Mouse (Mus musculus) midbrain, embryonic 13.5 days (tissue): ENCODE results near the gene Fxyd3. TPM values are rescaled to one million over a fixed set of nuclear protein-coding genes. Genes with fewer than 3 reads are reported as not detected.

Source experiments
- ATAC-seq: fragments of 200-750 bp; cut with Nextera tagmentation; 2 replicates; pipeline ENCODE4 v1.8.0; 2017; ENCODE audit warnings: mild to moderate bottlenecking, moderate TSS enrichment, moderate library complexity
- H3K27ac ChIP-seq: fragments of 300-500 bp; sonication (generic); 2 replicates; pipeline ENCODE4 v1.5.1; 2015; ENCODE audit warnings: inconsistent platforms, mild to moderate bottlenecking, moderate library complexity
- H3K27me3 ChIP-seq: fragments of 300-500 bp; sonication (generic); 2 replicates; pipeline ENCODE4 v1.6.1; 2015; ENCODE audit warnings: mild to moderate bottlenecking, inconsistent platforms
- H3K36me3 ChIP-seq: fragments of 300-500 bp; sonication (generic); 2 replicates; pipeline ENCODE4 v1.6.1; 2015; ENCODE audit warnings: mild to moderate bottlenecking, inconsistent platforms
- H3K4me1 ChIP-seq: fragments of 300-500 bp; sonication (generic); replicated peaks from 2 replicates; pipeline ENCODE4 v1.6.1; 2015; ENCODE audit warnings: inconsistent platforms
- H3K4me2 ChIP-seq: fragments of 300-500 bp; sonication (generic); replicated peaks from 2 replicates; pipeline ENCODE4 v1.6.1; 2015; ENCODE audit warnings: moderate library complexity, mild to moderate bottlenecking, inconsistent platforms
- H3K4me3 ChIP-seq: fragments of 300-500 bp; sonication (generic); replicated peaks from 2 replicates; pipeline ENCODE4 v1.5.1; 2015; ENCODE audit warnings: mild to moderate bottlenecking, inconsistent platforms
- H3K9ac ChIP-seq: fragments of 300-500 bp; sonication (generic); replicated peaks from 2 replicates; pipeline ENCODE4 v1.6.1; 2015; ENCODE audit warnings: mild to moderate bottlenecking, inconsistent platforms
- H3K9me3 ChIP-seq: fragments of 300-500 bp; sonication (generic); 2 replicates; pipeline ENCODE4 v1.6.1; 2016; ENCODE audit warnings: mild to moderate bottlenecking, inconsistent platforms
- WGBS: fragments of 180-500 bp; shearing (Covaris S2); methylation state at CpG from one replicate; pipeline ENCODE4 v1.1.7; 2015; 5-methylcytosine and 5-hydroxymethylcytosine counted together
- polyA plus RNA-seq: library from polyadenylated mRNA; unstranded; fragments of >200 nt; fragmentation: Nextera tagmentation; extraction: Ambion mirVana; gene quantifications from 2 replicates; pipeline ENCODE4 v1.2.1, GENCODE M21; 2015

Fxyd3 gene
- polyA plus RNA-seq, 1 experiment from 2014 or later: 0.47 TPM

DNA sequence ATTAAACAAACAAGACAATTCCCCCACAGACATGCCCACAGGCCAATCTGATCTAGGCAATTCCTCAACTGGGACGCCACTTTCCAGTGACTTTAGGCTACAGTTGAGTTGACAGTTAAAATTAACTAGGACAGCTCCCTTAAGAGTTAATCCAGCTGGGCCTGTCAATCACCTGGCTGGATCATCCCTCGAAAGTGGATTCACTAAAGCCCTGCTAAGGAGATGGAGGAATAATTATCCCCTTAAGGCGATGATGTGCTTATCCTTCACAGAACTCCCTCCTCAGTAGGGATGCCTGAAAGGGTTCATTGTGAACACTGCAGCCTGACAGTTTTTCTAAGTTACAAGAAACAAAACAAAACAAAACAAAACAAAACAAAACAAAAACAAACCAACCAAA lies 4.1 kb upstream of the Fxyd3 start:
- 29% methylated on average over 3 of the region's 3 CpGs for WGBS
- H3K27ac ChIP-seq: no peak overlapping the region
- no peak for ATAC-seq

DNA sequence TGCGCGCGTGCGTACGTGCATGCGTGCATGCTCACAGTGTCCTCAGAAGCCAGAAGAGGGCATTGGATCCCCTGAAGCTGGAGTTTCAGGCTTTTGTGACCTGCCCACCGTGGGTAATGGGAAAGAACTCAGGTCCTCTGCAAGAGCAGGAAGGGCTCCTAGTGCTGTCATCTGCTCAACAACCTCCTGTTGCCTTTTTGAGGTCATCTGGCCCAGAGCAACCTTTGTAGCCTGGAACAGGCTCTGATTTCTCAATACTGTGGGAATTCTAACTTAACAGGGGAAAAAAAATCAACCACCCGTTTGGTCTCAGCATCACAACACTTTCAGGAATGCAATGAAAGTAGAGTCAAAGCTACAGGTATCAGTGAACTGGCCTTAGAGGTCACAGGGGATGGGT lies 3.2 kb upstream of the Fxyd3 start:
- Histone ChIP-seq H3K27ac (no peak overlapping the region), H3K4me1 (peaks cover 8% of the 10 kb centered on the region; the same call in 1 of the 2 replicates), H3K36me3 (no peaks in the 10 kb centered on the region), H3K9ac (no peak overlapping the region), H3K27me3 (no peaks in the 10 kb centered on the region), H3K4me2 (no peak overlapping the region), H3K4me3 (no peak overlapping the region), H3K9me3 (no peaks in the 10 kb centered on the region)
- no peak for ATAC-seq
- 89% methylated on average over 8 of the region's 8 CpGs for WGBS

More for the DNA sequence above, 4.1 kb upstream of the Fxyd3 start:
- Histone ChIP-seq H3K36me3 (no peaks in the 10 kb centered on the region), H3K9ac (no peak overlapping the region), H3K4me3 (no peak overlapping the region), H3K9me3 (no peaks in the 10 kb centered on the region), H3K4me2 (no peak overlapping the region), H3K4me1 (peaks cover 13% of the 10 kb centered on the region; the same call in 1 of the 2 replicates), H3K27me3 (no peaks in the 10 kb centered on the region)

DNA sequence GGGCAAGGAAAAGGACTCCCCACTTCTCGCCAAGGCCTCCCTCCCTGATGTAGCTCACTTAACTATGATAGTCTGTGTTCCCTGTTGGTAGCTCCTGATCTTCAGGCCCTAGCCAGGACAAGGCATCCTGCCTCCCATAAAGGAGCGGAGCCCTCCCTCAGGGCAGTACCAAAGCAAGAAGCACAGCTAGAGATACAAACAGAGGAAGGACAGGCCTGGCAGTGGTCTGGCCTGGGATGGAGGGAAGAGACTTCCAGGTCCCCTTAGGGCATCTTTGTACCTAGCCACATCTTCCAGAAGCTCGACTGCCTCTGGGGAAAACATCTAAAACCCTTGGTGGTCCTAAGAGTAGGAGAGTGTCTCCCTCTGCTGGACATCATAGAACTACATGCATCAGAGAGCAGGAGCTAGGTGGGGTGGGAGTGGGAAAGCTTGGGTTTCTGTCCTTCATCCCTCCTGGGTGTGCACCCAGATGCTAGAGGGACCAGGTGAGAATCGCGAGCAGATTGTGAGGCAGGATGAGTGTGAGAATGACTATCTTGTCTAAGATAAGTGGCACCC lies 1.5 kb upstream of the Fxyd3 start:
- ATAC-seq: peak; percentile 37; the same call in 1 of the 2 replicates

DNA sequence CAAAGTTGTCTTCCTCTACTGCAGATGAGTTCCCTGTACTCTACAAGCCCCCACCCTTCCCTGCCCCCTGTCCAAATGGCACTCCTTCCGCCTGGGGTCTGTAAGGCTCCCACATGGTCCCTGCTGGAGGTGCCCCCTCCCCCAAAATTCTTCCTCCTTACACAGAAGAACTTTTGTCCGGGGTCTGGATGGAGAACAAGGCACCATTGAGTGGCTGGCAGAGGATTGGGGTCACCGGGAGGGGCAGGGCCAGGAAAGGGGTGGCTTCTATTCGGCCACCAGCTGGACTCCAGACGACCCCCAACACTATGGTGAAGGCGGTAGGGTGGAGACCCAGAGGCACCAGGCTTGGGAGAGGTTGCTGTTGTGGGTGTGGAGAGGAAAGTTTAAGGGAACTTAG lies 966 bp upstream of the Fxyd3 start:
- Histone ChIP-seq H3K9me3 (no peaks in the 10 kb centered on the region), H3K4me1 (no peaks in the 10 kb centered on the region), H3K9ac (no peak overlapping the region), H3K4me2 (no peak overlapping the region), H3K27ac (no peak overlapping the region), H3K4me3 (no peak overlapping the region), H3K27me3 (no peaks in the 10 kb centered on the region), H3K36me3 (no peaks in the 10 kb centered on the region)
- no peak for ATAC-seq
- WGBS: 68% methylated on average over 6 of the region's 6 CpGs

More for the DNA sequence above, 1.5 kb upstream of the Fxyd3 start:
- no peak overlapping the region for H3K27ac ChIP-seq
- no peak overlapping the region for H3K9ac ChIP-seq
- no peaks in the 10 kb centered on the region for H3K27me3 ChIP-seq
- H3K4me2 ChIP-seq: no peak overlapping the region
- no peaks in the 10 kb centered on the region for H3K9me3 ChIP-seq
- H3K36me3 ChIP-seq: no peaks in the 10 kb centered on the region
- H3K4me3 ChIP-seq: no peak overlapping the region
- H3K4me1 ChIP-seq: 0 out of 2 replicates have a peak, but pooled peaks cover 3% of the 10 kb centered on the region
- WGBS: 48% methylated on average over 5 of the region's 5 CpGs

DNA sequence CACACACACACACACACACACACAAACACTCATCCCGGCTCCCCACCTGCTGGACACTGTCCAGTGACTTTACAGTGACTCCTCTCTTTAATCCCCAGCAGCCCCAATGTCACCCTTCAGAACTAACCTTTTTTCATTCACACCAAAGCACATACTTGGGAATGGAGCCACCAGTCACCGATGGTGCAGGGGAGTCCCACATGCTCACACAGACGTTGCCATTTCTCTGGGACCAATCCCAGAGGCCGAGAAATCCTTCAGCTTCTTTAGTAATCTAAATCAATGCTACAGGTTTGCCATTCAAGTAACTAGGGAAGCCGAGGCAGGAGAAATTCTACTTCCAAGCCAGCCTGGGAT lies 1.8 kb downstream of the Fxyd3 start:
- no peak for ATAC-seq
- no peaks in the 10 kb centered on the region for H3K36me3 ChIP-seq
- 75% methylated on average over 5 of the region's 5 CpGs for WGBS
- no peak overlapping the region for H3K27ac ChIP-seq
- no peak overlapping the region for H3K9ac ChIP-seq
- H3K27me3 ChIP-seq: no peaks in the 10 kb centered on the region
- no peaks in the 10 kb centered on the region for H3K4me1 ChIP-seq
- no peak overlapping the region for H3K4me2 ChIP-seq
- no peaks in the 10 kb centered on the region for H3K9me3 ChIP-seq
- H3K4me3 ChIP-seq: no peak overlapping the region

DNA sequence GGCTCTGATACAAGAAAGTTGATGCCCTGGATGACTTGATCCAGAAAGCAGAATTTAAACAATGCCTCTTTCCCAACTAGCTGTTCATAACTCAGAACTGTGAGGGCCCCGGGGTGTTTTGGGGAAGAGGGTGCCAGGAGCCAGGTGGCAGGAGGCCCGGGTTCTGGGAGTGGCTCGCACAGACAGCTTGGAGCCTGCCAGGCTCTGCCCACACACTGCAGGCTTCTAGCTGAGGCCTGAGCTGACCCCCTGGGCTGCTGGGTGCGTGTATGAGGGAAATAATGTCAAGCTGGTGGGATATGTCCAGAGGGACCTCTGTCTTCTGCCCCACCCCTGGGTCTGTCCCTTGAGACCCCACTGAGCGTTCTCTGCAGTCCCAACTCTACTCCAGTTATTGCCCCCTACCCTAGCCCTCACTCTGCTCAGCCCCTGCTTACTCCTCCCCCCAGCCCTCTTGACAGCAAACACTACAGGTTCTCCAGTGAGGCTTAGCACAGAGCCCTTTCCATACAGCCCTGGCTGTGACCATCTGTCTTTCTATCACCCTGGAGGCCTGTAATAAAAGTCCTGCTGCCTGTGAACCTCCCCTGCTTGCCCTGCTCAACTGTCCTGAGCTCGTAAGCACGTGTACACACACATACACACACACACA lies 2.3 kb downstream of the Fxyd3 start:
- H3K27ac ChIP-seq: no peak overlapping the region
- H3K9me3 ChIP-seq: no peaks in the 10 kb centered on the region
- H3K9ac ChIP-seq: no peak overlapping the region
- ATAC-seq: 0 out of 2 replicates have a peak, but pooled peaks have one; percentile 37
- H3K27me3 ChIP-seq: no peaks in the 10 kb centered on the region
- H3K4me1 ChIP-seq: no peaks in the 10 kb centered on the region
- 73% methylated on average over 7 of the region's 7 CpGs for WGBS
- no peaks in the 10 kb centered on the region for H3K36me3 ChIP-seq
- no peak overlapping the region for H3K4me2 ChIP-seq
- no peak overlapping the region for H3K4me3 ChIP-seq

DNA sequence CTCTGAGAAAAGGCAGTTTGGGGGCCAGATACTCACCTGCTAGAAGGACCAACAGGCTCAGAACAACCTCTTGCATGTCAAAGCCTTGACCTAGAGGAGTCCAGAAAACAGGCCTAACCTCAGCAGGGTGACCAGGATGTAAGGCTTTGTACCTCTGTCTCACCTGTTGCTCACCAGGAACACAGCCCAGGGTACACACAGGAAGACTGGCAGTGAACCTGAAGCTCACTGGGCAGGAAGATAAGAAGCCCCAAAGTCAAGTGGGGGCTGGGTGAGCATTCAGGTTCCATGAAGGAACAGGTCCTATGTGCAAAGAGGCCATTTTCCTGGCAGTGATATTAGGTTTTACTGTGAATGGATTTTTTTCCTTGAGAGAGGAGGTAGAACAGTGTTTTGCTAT lies 3.0 kb downstream of the Fxyd3 start:
- Histone ChIP-seq H3K36me3 (no peaks in the 10 kb centered on the region), H3K4me2 (no peak overlapping the region), H3K9ac (no peak overlapping the region), H3K27me3 (no peaks in the 10 kb centered on the region), H3K9me3 (no peaks in the 10 kb centered on the region), H3K4me3 (no peak overlapping the region), H3K27ac (no peak overlapping the region), H3K4me1 (no peaks in the 10 kb centered on the region)
- ATAC-seq: no peak

DNA sequence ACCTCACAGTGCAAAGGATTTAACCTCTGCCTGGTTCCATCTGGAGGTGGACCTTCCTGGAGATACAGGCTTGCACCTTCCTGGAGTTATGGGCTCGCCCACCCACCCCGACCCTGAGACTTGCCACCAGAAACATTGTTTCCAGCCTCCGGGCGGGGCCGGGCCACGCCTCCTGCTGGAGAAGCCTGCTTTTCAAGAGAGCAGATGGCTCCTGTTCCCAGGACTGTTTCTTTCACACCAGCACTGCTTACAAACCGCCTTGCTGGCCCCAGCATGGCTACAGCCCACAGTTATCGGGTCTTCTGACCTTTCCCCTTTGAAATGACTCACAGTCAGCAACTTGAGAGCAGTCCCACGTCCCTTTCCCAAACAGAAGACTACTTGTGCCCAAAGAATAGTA lies 4.2 kb downstream of the Fxyd3 start:
- no peaks in the 10 kb centered on the region for H3K36me3 ChIP-seq
- H3K4me2 ChIP-seq: no peak overlapping the region
- no peaks in the 10 kb centered on the region for H3K4me1 ChIP-seq
- no peak overlapping the region for H3K27ac ChIP-seq
- no peak for ATAC-seq
- WGBS: 51% methylated on average over 9 of the region's 9 CpGs
- no peaks in the 10 kb centered on the region for H3K9me3 ChIP-seq
- H3K4me3 ChIP-seq: no peak overlapping the region
- no peak overlapping the region for H3K9ac ChIP-seq
- H3K27me3 ChIP-seq: no peaks in the 10 kb centered on the region

DNA sequence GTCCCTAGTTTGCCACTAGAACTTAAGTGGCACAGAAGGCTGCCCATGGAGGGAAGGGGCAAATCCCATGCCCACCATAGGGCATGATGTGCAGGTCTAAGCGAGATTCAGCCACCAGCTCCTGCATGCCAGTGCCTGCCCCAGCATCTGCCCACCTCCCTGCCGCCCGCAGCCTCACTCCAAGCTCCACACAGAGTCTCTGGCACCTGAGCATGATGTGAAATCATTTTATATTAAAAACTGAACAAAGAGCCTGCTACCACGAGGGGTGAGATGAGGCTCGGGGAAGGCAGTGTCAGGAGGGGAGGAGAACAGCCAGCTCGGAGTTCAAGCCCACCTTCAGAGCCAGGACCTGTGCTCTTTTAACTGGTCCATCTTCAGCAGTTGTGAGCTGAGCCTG lies 6.2 kb downstream of the Fxyd3 start:
- Histone ChIP-seq H3K4me2 (no peak overlapping the region), H3K27ac (no peak overlapping the region), H3K9ac (no peak overlapping the region), H3K4me3 (no peak overlapping the region), H3K9me3 (no peaks in the 10 kb centered on the region), H3K4me1 (no peaks in the 10 kb centered on the region), H3K36me3 (no peaks in the 10 kb centered on the region), H3K27me3 (no peaks in the 10 kb centered on the region)
- 87% methylated on average over 6 of the region's 6 CpGs for WGBS
- ATAC-seq: no peak

DNA sequence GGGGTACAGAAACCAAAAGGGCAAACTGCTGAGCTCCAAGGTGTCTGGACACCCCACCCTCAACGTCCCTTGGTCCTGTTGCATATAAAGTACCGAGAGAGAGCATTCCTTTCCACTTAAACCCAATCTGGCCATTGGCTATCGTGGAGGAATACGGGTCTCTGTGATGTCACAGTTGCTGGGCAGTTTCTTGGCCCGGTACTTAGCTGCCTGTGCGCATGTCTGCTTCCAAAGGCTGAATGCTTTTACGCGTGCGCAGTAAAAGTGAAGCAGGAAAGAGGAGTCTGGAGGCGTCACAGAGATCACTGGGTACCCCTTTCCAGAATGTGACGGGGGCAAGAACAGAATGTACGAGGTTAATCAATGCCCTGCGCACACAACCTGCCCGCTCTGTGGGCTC lies 7.0 kb downstream of the Fxyd3 start:
- Histone ChIP-seq H3K27me3 (no peaks in the 10 kb centered on the region), H3K4me1 (no peaks in the 10 kb centered on the region), H3K4me3 (no peak overlapping the region), H3K9me3 (no peaks in the 10 kb centered on the region), H3K36me3 (no peaks in the 10 kb centered on the region), H3K4me2 (no peak overlapping the region), H3K9ac (no peak overlapping the region), H3K27ac (no peak overlapping the region)
- no peak for ATAC-seq
- WGBS: 87% methylated on average over 14 of the region's 14 CpGs

DNA sequence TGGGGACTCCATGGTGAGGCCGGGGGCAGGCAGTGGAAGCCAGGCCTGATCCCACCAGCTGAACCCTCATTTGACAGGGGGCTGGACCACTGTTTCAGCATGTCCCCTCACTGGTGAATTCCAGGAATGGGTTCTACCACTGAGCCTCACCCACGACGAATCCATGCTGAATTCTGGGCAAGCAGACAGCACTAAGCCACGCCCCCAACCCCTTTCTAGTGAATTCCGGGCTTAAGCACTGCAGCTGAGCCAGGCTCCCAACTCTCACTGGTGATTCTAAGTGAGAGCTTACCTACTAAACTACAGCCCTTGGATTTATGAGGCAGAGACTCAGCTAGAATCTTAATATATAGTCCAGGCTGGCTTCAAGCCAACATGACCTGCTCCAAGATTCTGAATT lies 8.7 kb downstream of the Fxyd3 start:
- no peak overlapping the region for H3K27ac ChIP-seq
- H3K9ac ChIP-seq: no peak overlapping the region
- H3K36me3 ChIP-seq: no peaks in the 10 kb centered on the region
- WGBS: 49% methylated on average over 5 of the region's 5 CpGs
- no peak overlapping the region for H3K4me2 ChIP-seq
- no peak for ATAC-seq
- H3K9me3 ChIP-seq: no peaks in the 10 kb centered on the region
- no peaks in the 10 kb centered on the region for H3K27me3 ChIP-seq
- no peak overlapping the region for H3K4me3 ChIP-seq
- no peaks in the 10 kb centered on the region for H3K4me1 ChIP-seq

DNA sequence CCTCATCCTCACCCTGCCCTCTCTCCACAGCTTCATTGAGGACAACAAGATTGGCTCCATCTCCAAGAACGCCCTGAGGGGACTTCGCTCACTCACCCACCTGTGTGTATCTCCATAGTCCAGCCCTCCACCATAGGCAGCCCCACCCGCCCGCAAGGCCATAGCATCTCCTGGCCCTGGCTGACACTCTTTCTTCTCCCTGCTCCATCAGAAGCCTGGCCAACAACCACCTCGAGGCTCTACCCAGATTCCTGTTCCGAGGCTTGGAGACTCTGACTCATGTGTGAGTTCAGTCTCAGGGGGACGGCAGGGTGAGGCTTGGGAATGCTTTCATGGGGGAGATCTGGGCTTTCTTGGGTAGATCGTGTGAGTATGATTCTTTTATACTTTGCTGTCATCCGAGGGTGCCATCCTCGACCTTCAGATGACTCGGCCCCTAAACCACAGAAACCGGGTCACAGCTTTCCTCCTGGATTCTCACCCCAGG lies 13.4 kb downstream of the Fxyd3 start:
- H3K4me1 ChIP-seq: no peaks in the 10 kb centered on the region
- H3K4me3 ChIP-seq: no peak overlapping the region
- H3K9ac ChIP-seq: no peak overlapping the region
- no peaks in the 10 kb centered on the region for H3K9me3 ChIP-seq
- H3K27me3 ChIP-seq: no peaks in the 10 kb centered on the region
- 91% methylated on average over 12 of the region's 12 CpGs for WGBS
- H3K36me3 ChIP-seq: no peaks in the 10 kb centered on the region
- H3K4me2 ChIP-seq: no peak overlapping the region
- H3K27ac ChIP-seq: no peak overlapping the region
- ATAC-seq: no peak

DNA sequence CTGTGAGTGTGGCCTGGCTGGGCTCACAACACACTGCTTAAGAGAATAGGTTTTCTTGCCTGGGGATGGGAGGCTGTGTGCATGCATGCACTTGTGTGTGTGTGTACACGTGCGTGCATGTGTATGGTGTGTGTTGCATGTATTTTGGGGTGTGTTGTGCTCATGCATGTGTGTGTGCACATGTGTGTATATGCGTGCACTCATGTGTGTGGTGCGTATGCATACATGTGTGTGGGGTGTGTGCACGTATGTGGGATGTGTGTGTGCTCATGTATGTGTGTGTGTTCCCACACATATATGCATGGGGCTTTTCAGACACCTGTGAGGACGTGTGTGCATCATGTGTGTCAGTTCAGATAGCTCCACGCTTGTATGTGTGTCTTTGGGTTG lies 15.9 kb downstream of the Fxyd3 start:
- Histone ChIP-seq H3K27ac (no peak overlapping the region), H3K9ac (no peak overlapping the region), H3K4me2 (no peak overlapping the region), H3K9me3 (no peaks in the 10 kb centered on the region), H3K27me3 (no peaks in the 10 kb centered on the region), H3K4me3 (no peak overlapping the region), H3K4me1 (peaks cover under 1% of the 10 kb centered on the region; the same call in 1 of the 2 replicates), H3K36me3 (no peaks in the 10 kb centered on the region)
- no peak for ATAC-seq
- 89% methylated on average over 7 of the region's 7 CpGs for WGBS
